Mouse (Mus musculus) cerebellum, adult 2 months (tissue): ENCODE data around the gene Nf1. TPM values are rescaled to one million over a fixed set of nuclear protein-coding genes. Genes with fewer than 3 reads are reported as not detected.

ENCODE experiments used
- DNase-seq, 2 experiments: peaks; one replicate each; pipeline ENCODE4 v3.0.0; 2021
- H3K27ac ChIP-seq: fragments of 200-500 bp; 2 replicates; pipeline ENCODE4 v1.5.1; 2012; ENCODE audit warnings: low read length, control low read depth, inconsistent platforms; ENCODE audit not compliant: insufficient read depth
- H3K27me3 ChIP-seq: fragments of 200-500 bp; 2 replicates; pipeline ENCODE4 v1.6.1; 2012; ENCODE audit warnings: inconsistent platforms, mild to moderate bottlenecking, low read length, moderate library complexity; ENCODE audit not compliant: control insufficient read depth, insufficient read depth
- H3K4me1 ChIP-seq: fragments of 200-500 bp; 2 replicates; pipeline ENCODE4 v1.6.1; 2011; ENCODE audit warnings: low read length; ENCODE audit not compliant: control insufficient read depth, insufficient read depth
- H3K4me3 ChIP-seq: fragments of 200-500 bp; replicated peaks from 2 replicates; pipeline ENCODE3; 2011; ENCODE audit warnings: mild to moderate bottlenecking, low read depth, low read length, control low read depth; ENCODE audit not compliant: insufficient read depth
- CTCF ChIP-seq: fragments of 200-500 bp; IDR thresholded peaks from 2 replicates; pipeline ENCODE4 v1.5.1; 2011; ENCODE audit warnings: low read depth, mild to moderate bottlenecking, control low read depth, low read length, moderate library complexity, borderline replicate concordance; ENCODE audit not compliant: insufficient read depth
- POLR2A ChIP-seq: fragments of 200-500 bp; IDR thresholded peaks from 2 replicates; pipeline ENCODE4 v1.6.1; 2011; ENCODE audit warnings: low read length, control low read depth, borderline replicate concordance; ENCODE audit not compliant: insufficient read depth
- WGBS: fragments of 180-500 bp; shearing (Covaris S2); methylation state at CpG from one replicate; pipeline ENCODE4 v1.1.7; 2018; 5-methylcytosine and 5-hydroxymethylcytosine counted together
- polyA plus RNA-seq: library from polyadenylated mRNA; depleted of rRNA; stranded (reverse); fragments of >200 nt; gene quantifications from 2 replicates; pipeline ENCODE4 v1.2.3, GENCODE M21; 2012

Gene Nf1
- polyA plus RNA-seq, 1 experiment: 40.6 TPM

DNA sequence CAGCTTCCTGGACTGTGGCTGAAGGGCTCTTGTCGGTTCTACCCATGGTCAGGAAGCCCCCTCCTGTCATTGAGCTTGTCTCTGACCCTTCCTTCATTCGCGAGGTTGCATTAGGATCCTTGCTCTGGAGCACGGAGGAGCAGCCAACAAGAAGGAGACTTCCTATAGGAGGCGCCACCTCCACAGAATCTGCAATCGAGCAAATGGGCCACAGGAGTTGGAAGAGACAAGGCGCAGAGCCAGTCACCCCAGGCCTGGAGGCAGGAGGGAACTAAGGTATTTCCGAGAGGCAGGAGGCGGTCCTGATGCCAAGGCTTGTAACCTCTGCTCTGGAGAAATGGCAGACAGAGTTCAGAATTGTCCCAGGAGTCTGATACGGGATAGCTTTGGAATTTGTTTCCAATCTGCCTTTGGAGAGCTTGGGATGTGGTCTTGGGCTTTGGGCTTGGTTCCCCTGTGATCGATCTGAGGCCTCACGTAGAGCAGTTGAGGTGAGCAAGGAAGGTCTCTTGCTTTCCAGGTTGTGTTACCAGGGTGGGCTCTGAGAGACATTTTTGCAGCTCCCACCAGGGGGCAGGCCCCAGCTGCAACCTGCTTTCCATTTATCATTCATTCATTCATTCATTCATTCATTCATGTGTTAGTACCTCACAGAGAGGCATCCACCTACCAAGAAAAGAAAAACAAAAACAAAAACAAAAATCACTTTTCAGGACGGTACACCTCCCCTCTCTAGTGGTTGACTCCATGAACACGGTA is 250.0 kb downstream of the Nf1 start:
- Histone ChIP-seq H3K4me3 (no peak overlapping the region), H3K4me1 (peaks cover 12% of the 10 kb centered on the region), H3K27me3 (no peaks in the 10 kb centered on the region), H3K27ac (no peak overlapping the region)
- TF ChIP-seq CTCF: peak; percentile 54
- TF ChIP-seq POLR2A: no peak
- peak; percentile 56 to 61 for DNase-seq
- whole genome bisulfite sequencing: 68% methylated on average over 14 of the region's 14 CpGs

DNA sequence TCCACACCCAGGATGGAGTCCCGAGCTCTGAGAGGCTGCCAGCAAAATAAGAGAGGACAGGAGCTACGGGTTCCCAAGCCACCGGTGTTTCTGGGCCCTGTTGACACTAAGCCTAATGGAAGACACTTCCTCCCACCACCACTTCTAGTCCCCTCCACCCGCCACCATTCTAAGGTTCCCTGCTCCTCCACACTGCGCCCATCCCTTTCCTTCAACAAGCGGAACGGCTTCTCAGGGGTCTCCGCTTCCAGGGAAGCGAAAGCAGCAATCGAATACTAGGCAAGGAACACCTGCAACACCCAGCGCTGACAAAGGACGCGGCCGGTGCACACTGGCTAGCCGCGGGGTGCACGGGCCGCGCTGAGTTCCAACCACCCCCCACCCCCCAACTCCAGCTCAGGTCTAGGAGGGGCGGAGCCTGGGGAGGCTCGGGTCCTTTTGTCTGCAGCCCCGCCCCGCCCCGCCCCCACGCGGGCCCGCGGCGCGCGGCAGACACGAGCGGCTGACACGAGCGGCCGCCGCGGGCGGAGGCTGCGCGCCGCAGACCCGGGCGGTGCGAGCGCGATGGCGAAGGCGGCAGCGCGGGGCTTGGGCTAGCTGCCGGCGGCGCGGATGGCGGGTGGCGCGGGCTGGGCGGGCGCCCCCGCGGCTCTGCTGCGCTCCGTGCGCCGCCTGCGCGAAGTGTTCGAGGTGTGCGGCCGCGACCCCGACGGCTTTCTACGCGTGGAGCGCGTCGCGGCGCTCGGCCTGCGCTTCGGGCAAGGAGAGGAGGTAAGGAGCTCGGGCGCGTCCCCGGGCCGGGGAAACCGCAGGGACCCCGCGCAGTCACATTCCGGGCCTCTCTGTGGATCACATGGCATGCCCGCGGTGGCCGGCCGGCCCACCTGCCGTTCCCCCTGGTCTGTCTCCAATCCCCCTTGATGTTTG is 251.4 kb downstream of the Nf1 start, which contains the start of gene Rab11fip4:
TSS of gene Rab11fip4 (plus strand) at position 549 of the 927 bp plus-strand sequence.
- H3K27me3 ChIP-seq: no peaks in the 10 kb centered on the region
- WGBS: 3% methylated on average over 87 of the region's 98 CpGs
- peak; percentile 70 to 73 for DNase-seq
- TF ChIP-seq POLR2A (0 out of 2 replicates have a peak, but pooled peaks have one; percentile 39), CTCF (no peak)
- H3K4me1 ChIP-seq: peaks cover 12% of the 10 kb centered on the region
- H3K27ac ChIP-seq: peak within 1 kb of the TSS; percentile 40
- H3K4me3 ChIP-seq: peak within 1 kb of the TSS; percentile 82

DNA sequence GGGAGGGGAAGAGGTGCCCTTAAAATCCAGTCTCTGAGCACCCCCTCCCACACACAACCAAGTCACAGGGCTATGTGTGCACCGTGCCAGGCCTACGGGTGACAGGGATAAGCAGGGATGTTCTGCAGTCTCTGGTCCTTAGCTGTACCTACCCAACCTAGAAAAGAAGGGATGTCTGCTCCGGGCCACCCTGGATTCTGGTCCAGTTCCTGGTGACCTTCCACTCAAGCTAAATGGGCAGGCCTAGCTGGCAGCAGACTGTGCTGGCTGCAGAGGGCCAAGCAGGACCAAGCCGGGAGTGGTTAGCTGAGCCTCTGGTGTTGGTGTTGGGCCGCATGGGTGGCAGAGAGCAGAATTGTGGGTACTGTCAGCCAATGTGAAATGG is 252.1 kb downstream of the Nf1 start:
- no peaks in the 10 kb centered on the region for H3K27me3 ChIP-seq
- H3K4me1 ChIP-seq: peaks cover 12% of the 10 kb centered on the region
- TF ChIP-seq POLR2A (0 out of 2 replicates have a peak, but pooled peaks have one; percentile 30), CTCF (no peak)
- 3% methylated on average over 5 of the region's 5 CpGs for WGBS
- peak; percentile 72 to 77 for DNase-seq
- peak overlapping the region; percentile 82 for H3K4me3 ChIP-seq
- H3K27ac ChIP-seq: peak overlapping the region; percentile 40

DNA sequence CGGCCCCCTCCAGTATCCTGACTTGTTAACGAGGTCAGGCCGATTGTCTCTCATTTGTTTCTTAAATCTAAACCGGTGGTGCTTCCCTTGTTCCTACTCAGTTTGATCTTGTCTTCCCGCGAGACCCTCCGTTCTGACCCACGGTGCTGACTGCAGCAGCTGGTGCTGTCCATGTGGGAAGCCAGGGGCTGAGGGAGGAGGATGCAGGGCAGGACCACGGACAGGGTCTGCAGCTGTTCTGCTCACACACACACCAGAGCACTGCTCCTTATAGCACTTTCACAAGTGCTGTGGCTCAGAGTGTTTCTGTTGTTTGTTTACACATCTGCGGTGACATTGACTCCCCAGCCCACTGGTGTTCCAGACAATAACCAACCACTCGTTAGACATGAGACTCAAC is 254.0 kb downstream of the Nf1 start:
- no peak for DNase-seq
- no peak overlapping the region for H3K27ac ChIP-seq
- WGBS: 35% methylated on average over 11 of the region's 11 CpGs
- H3K4me1 ChIP-seq: peaks cover 12% of the 10 kb centered on the region
- no peak for TF ChIP-seq CTCF
- TF ChIP-seq POLR2A: no peak
- peak overlapping the region; percentile 6 for H3K4me3 ChIP-seq
- H3K27me3 ChIP-seq: no peaks in the 10 kb centered on the region

GRCm38 (mm10) chr11:79610454-79610853 is 271.0 kb downstream of the Nf1 start:
- H3K4me1 ChIP-seq: peaks cover 41% of the 10 kb centered on the region
- H3K27ac ChIP-seq: peak overlapping the region; percentile 65
- H3K27me3 ChIP-seq: no peaks in the 10 kb centered on the region
- TF ChIP-seq CTCF: no peak
- no peak for TF ChIP-seq POLR2A
- H3K4me3 ChIP-seq: no peak overlapping the region
- DNase-seq: peak in 1 of 2 experiments; percentile 44
- WGBS: 37% methylated on average over 2 of the region's 2 CpGs

DNA sequence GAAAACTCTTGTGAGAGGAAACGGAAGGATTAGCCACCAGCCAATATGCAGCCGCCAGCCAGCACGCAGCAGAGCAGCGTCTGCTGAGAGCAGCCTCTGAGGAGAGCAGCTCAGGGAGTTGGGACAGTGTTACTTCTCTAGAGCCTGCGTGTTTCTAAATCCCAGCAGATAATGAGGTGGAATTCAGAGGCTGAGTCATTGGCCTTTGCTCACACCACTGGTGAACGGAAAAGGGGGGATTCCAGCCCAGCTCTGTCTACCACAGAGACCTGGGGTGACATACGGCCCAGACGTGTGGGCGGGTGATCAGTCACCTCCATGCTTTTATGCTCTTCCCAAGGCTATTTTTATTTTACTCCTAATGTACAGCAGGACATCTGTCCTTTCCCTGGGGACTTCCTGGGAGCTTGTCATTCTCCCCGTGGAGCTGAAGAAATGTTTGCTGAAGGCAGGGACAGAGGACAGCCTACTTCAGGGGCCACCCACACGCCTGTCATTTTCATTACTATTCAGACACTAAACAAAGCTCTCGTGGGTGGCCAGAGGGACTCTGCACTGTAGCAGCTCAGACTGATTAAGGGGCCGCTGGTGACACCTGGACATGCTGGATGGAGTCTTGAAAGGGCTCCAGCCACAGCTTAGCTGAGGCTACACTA is 271.6 kb downstream of the Nf1 start:
- Histone ChIP-seq H3K4me1 (peaks cover 37% of the 10 kb centered on the region), H3K27me3 (no peaks in the 10 kb centered on the region), H3K27ac (peak overlapping the region; percentile 32; the same call in 1 of the 2 replicates), H3K4me3 (no peak overlapping the region)
- DNase-seq: peak; percentile 53 to 62
- 13% methylated on average over 13 of the region's 13 CpGs for WGBS
- TF ChIP-seq POLR2A: no peak
- no peak for TF ChIP-seq CTCF

GRCm38 (mm10) chr11:79612046-79612600 is 272.6 kb downstream of the Nf1 start:
- no peak for DNase-seq
- TF ChIP-seq POLR2A: no peak
- TF ChIP-seq CTCF: no peak
- Histone ChIP-seq H3K4me1 (peaks cover 37% of the 10 kb centered on the region), H3K27ac (peak overlapping the region; percentile 32; the same call in 1 of the 2 replicates), H3K4me3 (no peak overlapping the region), H3K27me3 (no peaks in the 10 kb centered on the region)
- 4% methylated on average over 1 of the region's 1 CpGs for WGBS
